Mouse (Mus musculus): ENCODE data around the gene Serpina3c.
A peak's percentile ranks its signal among the peaks of the same experiment; 100 is the strongest.

The Serpina3c gene

DNA sequence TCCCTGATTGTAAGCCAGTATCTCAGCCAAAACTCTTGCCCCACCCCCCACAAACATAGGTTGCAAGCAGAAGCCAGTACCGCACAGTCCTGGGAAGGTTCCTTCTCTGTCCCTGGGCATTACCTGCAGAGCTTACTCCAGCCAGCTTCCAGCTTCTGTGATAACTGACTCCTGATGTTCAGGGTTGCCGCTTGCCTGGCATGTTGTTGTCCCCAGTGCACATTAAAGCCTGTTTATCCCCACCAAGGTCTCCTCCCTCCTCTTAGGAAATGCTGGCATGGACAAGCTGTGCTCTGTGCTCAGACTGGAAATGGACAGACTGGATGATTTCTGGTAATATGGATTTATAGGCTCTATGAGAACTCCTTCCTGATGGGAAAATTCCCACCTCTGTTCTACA is at the start of gene Serpina3c:
TSS of gene Serpina3c (minus strand) at position 215 of the 400 bp plus-strand sequence.
- DNase-seq (ENCODE audit: low read depth, low spot score) = no peak

DNA sequence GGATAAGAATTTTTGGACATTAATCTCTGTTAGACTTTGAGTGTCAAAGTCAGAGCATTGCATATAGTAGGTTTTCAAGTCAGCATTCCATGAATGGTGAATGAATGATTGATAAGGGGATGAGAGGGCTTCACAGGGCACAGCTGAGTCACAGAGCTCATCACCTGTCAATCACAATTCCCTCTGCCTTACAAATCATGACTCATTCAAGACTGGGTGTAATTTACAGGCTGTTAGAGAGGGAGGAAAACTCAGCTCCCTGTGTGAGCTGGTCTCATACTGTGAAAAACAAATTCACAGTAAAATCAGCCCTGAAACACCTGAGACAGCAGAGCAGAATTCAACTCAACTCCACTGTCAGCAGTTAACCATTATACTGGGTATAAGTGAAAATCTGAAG is 37.2 kb upstream of the Serpina3c start:
- no peak for DNase-seq (ENCODE audit: low read depth, low spot score)

DNA sequence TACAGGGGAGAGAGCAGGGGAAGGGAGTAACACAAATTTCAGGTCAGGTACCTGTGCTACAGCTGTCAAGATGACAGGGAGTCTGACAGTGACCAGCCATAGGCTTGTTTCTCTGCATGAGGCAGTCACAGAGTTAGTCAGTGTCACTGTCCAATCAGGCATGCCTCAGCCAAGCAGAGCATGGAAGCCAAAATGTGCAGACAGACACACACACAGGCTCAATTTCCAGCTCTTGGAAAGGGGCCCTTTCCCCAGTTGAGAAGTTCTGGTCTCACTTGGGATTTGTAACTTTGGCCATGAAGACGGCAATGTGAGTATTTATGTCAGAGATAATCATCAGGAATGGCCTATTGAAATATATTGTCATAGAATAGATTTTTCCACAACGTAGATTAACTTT is 35.6 kb upstream of the Serpina3c start:
- DNase-seq (ENCODE audit: low read depth, low spot score) = no peak

DNA sequence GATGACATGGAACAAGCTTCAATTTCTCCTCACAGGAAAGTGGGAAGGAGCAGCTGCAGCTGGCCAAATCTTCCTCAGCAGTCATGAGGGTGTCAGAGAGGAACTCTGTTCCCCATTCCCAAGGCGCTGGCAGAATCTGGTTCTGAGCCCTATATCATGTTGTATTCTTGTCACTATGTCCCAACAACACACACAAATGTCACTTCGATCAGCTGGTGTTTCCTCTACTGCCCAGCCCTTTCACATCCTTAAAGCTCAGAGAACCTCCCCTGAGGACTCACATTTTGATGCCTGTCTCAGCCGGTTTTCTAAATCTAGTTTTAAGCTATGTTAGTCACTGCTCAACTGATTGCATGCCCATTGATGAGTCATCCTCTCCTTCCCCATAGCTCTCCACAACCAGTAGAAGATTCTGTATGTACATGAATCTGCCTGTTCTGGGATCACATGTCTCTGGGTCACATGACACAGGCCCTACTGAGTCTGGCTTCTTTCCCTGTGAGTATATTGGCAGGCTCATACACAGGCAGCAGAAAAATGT is 32.4 kb upstream of the Serpina3c start:
- DNase-seq (ENCODE audit: low read depth, low spot score) = no peak

DNA sequence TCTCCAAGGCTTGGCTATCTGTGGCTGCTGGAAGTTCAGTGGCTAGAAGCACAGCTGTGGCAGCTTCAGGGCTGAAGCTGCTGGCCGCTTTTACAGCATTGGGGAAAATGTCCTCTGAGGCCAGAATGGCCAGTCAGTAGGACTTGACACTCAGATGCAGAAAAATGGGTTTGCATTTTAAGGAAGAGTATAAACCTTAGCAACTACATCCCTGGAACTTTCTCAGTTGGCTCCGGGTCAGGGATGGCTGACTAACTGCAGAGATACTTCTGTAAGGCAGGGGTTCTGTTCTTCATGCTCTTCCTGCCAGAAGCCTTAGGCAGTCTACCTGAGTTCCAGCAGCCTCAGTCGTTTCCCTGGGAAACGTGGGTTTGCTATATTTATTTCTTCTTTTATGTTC is 31.4 kb upstream of the Serpina3c start:
- no peak for DNase-seq (ENCODE audit: low read depth, low spot score)

DNA sequence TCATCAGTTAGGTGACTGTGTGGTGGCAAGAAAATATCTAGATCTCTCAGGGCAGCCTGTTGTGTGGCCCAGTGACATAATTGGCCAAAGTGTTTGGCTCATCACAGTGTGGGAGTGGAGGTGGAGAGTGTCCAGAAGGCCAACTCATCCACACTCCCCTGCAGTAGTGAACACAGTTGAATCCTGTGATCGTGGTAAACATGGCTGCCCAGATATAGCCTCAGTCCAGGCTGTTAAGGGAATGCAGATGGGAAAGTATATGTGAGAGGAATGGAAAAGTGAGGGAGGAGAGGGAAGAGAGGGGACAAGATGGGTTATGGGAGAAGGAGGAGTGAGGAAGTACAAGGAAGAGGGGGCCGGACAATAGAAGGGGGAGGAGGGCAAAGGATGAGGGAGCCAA is 25.3 kb upstream of the Serpina3c start:
- DNase-seq (ENCODE audit: low read depth, low spot score) = no peak

DNA sequence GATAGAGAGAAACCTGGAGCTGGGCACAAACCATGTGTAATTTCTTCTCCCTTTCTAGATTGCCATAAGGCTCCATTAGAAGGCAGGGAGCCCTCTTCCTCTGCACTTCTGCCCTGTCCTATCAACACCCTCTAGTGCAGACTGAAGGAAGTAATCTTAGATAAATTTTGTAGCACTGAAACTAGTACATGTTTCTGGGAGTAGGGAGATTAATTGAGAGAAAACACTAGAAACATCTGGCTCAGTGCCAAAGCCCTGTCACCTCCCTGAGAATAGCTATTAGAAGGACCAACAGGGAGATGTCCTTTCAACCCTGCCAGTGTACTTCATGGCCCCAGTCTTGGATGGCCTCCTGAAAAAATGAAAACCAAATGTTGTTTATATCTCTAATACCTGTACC is 24.9 kb upstream of the Serpina3c start:
- DNase-seq (ENCODE audit: low read depth, low spot score) = no peak

DNA sequence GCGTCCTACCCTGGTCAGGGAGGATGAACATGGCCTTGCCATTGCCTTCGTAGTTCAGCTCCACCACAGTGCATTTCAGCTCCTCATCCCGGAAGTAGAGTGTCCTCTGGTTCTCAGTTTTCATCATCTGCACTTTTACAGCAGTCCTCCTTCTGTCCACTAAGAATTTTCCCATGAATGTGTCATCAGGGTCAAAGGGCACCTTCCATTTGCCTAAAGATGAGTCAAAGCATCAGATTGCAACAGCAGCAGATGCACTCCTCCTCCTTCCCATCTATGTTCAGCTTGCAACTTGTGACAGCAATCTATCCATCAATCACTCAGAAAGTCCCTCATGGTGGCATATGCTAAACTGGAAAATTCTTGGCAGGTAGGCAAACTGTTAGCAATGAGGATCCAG is 22.0 kb upstream of the Serpina3c start:
- no peak for DNase-seq (ENCODE audit: low read depth, low spot score)

DNA sequence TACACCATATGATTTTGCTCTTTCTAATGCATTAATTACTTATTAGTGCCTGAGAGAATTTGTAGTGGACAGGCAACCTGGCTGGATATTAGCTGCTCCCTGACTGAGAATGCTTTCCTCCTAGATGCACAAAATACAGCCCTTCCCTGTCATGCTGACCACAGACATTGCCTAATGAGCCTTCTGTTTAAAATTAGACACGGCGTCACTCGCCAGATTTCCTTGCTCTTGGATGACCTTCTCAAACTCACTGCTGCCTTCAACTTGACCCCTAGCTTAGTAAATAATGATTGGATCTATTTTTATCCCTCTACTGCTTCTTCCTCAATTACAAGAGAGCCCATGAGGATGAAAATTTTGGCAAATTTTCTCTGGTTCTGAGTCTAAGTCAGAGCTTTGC is 21.1 kb upstream of the Serpina3c start:
- DNase-seq (ENCODE audit: low read depth, low spot score) = no peak

DNA sequence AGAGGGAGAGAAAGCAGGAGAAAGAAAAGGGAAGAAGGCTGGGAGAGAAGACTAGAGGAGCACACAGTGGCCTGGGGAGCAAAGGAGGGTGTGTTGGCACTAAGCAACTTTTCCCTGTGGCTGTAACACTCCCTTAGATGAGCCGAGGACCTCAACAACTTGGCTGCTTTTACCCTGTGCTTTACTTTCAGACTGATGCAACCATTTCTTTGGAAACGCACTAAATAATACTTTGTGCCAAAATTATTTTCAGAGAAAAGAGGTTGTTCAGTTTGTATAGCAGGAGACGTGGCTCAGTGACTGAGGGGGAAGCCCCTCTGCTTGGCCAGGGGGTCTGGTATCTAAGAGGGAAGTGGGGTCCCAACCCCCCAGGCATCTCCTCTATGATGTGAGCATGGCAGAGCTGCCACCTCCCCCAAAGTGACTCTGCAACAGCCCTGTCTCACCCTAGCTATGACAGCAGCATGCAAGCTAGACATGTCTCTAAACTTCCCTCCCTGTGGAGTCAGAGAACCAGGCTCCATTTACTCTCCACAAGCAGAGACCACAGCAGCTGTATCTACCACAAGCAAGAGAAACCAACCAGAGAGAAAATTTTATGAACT is 527 bp downstream of the Serpina3c start:
- no peak for DNase-seq (ENCODE audit: low read depth, low spot score)

DNA sequence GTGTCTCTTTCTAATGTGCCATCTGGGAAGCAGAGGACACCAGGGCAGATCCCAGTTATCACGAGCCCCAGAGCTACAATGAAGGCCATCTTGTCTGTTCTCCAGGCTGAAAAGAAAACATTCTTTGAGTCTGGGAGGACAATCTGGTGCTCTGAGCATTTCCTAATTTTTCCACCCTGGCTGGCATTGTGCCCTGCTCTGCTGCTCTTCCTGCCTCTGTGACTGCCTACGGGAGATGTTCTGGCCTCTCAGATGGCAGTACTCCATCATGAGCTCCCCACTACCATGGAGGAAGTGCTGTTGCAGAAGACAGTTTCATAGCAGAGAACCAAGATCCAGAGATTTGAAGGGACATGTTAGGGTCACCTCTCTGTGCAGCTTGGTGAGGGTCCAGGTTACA is 1.7 kb downstream of the Serpina3c start:
- no peak for DNase-seq (ENCODE audit: low read depth, low spot score)

DNA sequence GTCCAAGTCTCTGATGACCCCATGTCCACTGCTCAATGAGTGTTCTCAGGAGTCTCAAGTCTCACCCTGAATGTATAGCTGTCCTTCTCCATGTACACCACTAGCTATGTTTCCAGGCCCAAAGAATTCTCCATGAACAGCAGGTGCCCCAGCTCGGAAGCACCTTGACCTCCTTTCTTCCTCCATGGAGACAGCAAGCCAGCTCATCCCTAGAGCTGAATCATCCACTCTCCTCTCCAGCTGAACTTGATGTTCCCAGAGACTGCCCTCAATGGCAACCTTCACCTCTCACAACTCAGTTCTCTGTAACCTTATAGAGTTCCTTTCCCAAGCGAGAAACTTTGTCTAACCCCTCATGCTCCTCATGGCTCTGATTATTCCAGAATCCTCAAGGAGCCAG is 8.1 kb downstream of the Serpina3c start:
- no peak for DNase-seq (ENCODE audit: low read depth, low spot score)

DNA sequence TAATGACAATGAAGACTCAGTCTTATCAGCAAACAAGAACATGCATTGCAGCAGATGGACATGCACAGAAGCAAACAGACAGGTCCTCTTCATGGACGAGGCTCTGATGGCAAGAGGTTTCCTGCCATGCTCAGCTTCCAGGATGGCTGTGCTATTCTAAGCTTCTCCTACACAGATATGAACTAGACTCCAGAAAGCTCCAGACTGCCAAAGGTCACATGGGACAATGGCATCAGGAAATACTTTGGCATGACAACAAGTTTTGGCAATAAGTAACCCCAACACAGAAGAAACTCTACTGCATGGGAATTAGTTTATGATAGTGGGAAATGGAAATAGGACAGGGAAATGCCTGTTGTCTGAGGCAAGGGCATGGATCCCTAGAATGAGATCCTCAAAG is 10.4 kb downstream of the Serpina3c start:
- no peak for DNase-seq (ENCODE audit: low read depth, low spot score)

DNA sequence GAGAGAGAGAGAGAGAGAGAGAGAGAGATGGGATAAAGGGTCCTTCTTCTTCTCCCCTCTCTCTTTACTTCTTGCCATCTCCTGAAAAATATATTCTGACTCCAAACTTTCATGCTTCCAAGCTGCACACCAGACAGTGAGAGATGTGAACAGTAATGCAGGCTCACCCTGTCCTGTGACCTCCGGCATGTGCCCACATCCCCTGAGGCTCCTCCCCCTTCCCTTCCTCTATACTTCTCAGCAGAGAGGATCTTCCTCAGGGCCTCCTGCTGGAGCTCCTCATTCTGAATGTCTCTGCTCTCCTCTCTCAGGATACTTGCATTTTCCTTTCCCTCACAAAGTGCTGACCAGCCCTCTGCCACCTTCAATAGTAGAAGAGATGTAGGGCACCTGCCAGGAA is 11.2 kb downstream of the Serpina3c start:
- no peak for DNase-seq (ENCODE audit: low read depth, low spot score)

DNA sequence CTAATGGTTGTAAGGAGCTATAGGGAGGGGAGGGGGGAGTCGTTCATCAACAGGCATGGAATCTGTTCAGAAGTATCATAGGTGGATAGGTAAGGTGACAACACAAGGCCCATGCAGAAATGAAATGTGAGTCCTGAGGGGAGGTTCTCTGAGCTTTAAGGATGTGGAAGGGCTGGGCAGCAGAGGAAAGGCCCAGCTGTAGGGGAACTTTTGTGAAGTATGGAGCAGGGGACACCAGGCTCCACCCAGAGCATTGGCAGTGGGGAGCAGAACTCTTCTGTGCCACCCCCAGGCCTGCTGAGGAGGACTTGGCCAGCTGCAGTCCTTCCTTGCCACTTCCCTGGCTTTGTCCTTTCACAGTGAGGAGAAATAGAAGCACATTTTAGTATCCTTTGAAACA is 12.2 kb downstream of the Serpina3c start:
- DNase-seq (ENCODE audit: low read depth, low spot score) = no peak

DNA sequence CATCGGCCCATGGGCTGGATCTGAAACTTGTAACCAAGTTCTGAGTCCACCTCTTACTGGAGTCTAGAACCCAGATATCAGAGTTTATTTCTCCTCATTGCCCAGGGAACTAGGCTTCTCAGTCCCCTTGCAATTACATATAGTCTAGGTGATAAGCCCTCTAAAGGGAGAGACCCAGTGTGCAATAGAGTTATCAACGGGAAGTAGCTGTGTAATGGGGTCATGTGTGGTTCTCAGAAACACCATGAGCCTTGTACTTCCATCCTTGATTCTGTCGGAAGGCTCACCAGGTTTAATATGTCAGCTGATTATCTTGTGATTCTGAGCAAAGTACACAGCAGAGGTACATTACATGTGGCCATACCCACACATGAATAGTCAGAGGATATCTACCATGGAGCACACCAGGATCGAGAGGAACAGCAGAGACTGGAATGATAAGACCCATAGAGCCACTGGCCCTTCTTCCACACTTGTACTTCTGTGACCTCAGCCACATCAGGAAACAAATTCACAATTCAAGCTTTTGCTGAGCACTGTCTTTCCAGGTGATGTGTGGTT is 13.0 kb downstream of the Serpina3c start:
- DNase-seq (ENCODE audit: low read depth, low spot score) = no peak

DNA sequence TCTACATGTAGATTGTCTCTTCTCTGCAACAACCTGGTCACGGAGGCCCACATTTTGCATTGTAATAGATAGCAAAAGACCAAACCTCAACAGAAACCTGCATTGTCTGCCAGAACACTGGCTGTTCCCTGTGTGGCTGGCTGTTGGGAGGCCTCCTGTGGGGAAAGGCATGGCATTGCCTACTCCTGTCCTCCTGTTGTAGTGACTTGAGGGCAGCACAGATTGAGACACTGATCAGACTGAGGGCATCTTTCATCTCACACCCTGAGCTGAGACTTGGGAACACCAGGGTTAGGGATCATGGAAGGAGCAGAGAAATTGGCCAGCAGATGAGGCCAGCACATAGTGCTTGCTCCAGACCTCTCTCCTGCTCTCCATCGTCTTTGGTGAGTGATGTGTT is 15.5 kb downstream of the Serpina3c start:
- no peak for DNase-seq (ENCODE audit: low read depth, low spot score)

DNA sequence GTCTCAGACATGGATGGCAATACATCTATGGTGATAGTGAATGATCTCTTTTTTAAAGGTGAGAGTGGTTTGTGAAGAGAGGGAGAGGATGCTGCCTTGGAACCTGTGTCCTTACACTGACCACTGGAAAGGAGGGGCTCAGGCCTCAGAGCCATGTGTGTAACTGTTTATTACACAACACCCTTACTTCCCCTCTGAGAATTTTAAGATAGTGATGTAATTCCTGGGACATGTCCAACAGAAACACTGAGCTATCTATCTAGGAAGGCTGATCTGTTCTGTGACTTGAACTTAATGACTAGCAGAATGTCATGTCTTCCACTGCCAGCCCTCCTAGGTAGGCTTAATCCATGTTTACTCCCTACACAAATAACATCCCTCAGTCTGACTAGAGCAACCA is 22.6 kb downstream of the Serpina3c start:
- no peak for DNase-seq (ENCODE audit: low read depth, low spot score)

DNA sequence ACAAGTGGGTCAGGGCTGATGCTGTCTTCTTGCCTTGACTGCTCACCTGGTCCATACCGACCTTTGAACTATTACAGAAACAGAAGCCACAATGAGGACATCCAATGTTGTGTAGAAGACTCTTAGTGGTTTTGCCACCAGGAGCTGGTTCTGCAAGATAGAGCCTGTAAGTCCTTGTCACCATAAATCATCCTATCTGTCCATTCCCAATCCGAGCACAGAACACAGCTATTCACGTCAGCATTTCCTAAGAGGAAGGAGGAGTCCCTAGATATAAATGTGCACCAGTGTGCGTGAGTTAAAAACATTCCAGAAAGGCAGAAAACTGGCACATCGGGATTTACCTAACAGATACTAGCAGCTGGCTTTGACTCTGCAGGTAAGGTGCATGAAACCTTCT is 26.0 kb downstream of the Serpina3c start, which contains the start of gene Serpina3b:
TSS of gene Serpina3b (plus strand) at position 301 of the 400 bp plus-strand sequence.
- no peak for DNase-seq (ENCODE audit: low read depth, low spot score)

DNA sequence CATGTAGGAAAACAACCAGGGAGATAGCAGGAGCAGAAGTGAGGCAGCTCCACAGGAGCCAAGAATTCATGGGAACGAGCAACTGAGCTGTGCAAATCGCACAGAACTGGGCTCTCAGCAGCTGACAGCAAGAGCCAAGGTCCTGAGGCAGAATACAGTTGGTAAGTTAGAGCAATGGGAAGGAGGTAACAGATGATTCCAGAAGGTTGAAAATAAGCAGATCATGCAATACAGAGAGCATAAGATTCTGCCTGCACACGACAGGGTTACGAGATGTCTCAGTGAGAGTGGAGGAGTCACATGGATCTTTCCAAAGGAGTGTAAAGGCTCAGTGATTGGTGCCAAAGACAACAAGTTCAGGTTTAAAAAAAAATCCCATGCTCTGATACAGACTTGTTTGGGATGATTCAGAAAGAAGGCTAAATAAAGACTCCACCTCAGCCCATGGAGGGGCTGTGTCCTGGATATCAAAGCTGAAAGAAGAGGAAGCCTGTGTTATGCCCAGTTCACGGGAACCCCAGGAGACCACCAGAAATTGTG is 28.6 kb downstream of the Serpina3c start:
- no peak for DNase-seq (ENCODE audit: low read depth, low spot score)

DNA sequence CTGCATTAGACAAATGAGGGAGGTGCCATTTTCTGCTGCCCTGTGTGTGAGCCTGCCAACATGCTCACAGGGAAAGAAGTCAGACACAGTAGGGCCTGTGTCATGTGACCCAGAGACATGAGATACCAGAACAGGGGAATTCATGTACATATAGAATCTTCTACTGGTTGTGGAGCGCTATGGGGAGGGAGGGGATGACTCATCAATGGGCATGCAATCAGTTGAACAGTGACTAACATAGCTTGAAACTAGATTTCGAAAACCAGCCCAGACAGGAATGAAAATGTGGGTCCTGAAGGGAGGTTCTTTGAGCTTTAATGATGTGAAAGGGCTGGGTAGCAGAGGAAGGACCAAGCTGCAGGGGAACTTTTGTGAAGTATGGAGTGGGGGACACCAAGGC is 29.7 kb downstream of the Serpina3c start:
- no peak for DNase-seq (ENCODE audit: low read depth, low spot score)

DNA sequence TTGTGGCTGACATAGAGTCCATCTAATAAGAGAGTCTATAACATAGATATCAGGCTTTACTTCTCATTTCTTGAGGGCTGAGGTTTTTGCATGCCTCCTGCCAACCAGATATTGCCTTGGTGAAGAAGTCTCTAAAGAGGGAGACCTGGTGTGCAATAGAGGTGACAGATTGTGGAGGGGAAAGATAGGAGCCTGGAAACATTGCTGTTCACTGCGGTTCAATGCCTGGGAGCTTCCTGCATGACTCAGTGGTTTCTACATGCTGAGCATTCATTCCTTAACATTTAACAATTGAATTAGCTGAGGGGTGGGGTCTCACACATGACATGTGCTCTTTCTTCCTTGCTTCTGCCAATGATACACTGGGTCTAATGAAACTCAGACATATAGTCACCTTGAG is 30.6 kb downstream of the Serpina3c start:
- DNase-seq (ENCODE audit: low read depth, low spot score) = no peak

DNA sequence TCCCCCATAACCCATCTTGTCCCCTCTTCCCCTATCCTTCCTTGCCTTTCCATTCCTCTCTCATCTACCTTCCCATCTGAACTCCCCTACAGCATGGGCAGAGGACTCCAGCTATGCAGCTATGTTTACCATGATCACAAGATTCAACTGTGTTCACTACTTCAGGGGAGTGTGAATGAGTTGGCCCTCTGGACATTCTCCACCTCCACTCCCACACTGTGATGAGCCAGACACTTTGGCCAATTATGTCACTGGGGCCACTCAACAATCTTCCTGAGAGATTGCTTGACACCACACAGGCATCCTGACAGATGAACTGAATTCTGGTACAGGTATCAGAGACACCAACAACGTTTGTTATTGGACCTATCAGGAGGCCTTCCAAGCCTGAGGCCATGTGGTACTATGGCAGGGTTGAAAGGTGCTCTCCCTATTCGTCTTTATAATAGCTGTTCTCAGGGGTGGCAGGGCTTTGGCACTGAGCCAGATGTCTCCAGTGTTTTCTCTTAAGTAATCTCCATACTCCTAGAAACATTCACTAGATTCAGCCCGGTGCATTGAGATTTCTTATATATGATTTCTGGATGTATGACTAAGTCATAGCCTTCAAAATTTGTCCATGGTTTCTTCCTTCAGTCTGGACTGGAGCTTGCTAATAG is 38.6 kb downstream of the Serpina3c start:
- peak; percentile 3 for DNase-seq (ENCODE audit: low read depth, low spot score)
